27 mouse cellular contexts compared by ENCODE assay signal in genomic region chr7:67525886-67526580, GRCm38 (mm10).
A peak's percentile ranks its signal among the peaks of the same experiment; 100 is the strongest.
DNase-seq lines count a peak whose midpoint lies in the region; ATAC-seq and TF ChIP-seq lines count a peak whose summit lies in the region.
"Had no signal": no experiment of that assay in that cellular context is flagged by ENCODE, and none has a peak within 500 bp of the region (broad histone marks: within the 10 kb centered on the region; RNA-seq: fewer than 3 reads in every experiment).

No protein-coding gene starts in this region.

- H3K36me3 ChIP-seq in lung, embryonic 14.5 days (ENCODE audit: insufficient read depth) = no peaks in the 10 kb centered on the region
- H3K36me3 ChIP-seq in stomach, postnatal 0 days (ENCODE audit: control insufficient read depth, insufficient read depth, low read length) = no peaks in the 10 kb centered on the region
- H3K36me3 ChIP-seq: embryonic facial prominence, embryonic 10.5 days; embryonic facial prominence, embryonic 15.5 days; forebrain, embryonic 12.5 days; heart, embryonic 12.5 days; hindbrain, embryonic 10.5 days; hindbrain, embryonic 15.5 days; limb, embryonic 10.5 days; limb, embryonic 15.5 days; liver, embryonic 13.5 days; midbrain, embryonic 12.5 days had no signal

- H3K9ac ChIP-seq in lung, embryonic 14.5 days = no peak overlapping the region
- no peak overlapping the region for H3K9ac ChIP-seq in stomach, postnatal 0 days (ENCODE audit: low read length)
- H3K9ac ChIP-seq: embryonic facial prominence, embryonic 15.5 days; forebrain, embryonic 12.5 days; heart, embryonic 12.5 days; hindbrain, embryonic 15.5 days; limb, embryonic 15.5 days; liver, embryonic 13.5 days; midbrain, embryonic 12.5 days had no signal

- no peak overlapping the region for H3K4me3 ChIP-seq in lung, embryonic 14.5 days (ENCODE audit: low read depth, low read length)
- H3K4me3 ChIP-seq in bone marrow macrophage, adult 2 months (ENCODE audit: insufficient read depth, low read length) = no peak overlapping the region
- H3K4me3 ChIP-seq in stomach, postnatal 0 days (ENCODE audit: low read depth, low read length) = no peak overlapping the region
- H3K4me3 ChIP-seq: embryonic facial prominence, embryonic 10.5 days; embryonic facial prominence, embryonic 15.5 days; forebrain, embryonic 12.5 days; heart, embryonic 12.5 days; hindbrain, embryonic 10.5 days; hindbrain, embryonic 15.5 days; limb, embryonic 10.5 days; limb, embryonic 15.5 days; liver, embryonic 13.5 days; midbrain, embryonic 12.5 days had no signal

- 84% methylated on average over 3 of the region's 3 CpGs for WGBS in lung, embryonic 14.5 days
- WGBS in stomach, postnatal 0 days = 63% methylated on average over 3 of the region's 3 CpGs

- no peak for TF ChIP-seq POLR2A in bone marrow macrophage, adult 2 months (IDR thresholded peaks at IDR 0.05; ENCODE audit: borderline replicate concordance, low read depth, low read length)

- TF ChIP-seq CTCF in lung, embryonic 14.5 days (IDR thresholded peaks at IDR 0.05; ENCODE audit: low read depth) = no peak
- TF ChIP-seq CTCF in bone marrow macrophage, adult 2 months (IDR thresholded peaks at IDR 0.05; ENCODE audit: low read depth, low read length) = no peak
- TF ChIP-seq CTCF in stomach, postnatal 0 days (IDR thresholded peaks at IDR 0.05; ENCODE audit: low read depth) = no peak

- no peak for TF ChIP-seq EP300 in stomach, postnatal 0 days (optimal IDR thresholded peaks at IDR 0.05)

- ATAC-seq in lung, embryonic 14.5 days (ENCODE audit: insufficient read depth) = no peak
- peak; percentile 50 for ATAC-seq in megakaryocyte, adult 5-6 weeks (ENCODE audit: poor library complexity, severe bottlenecking)
- no peak for ATAC-seq in stomach, postnatal 0 days (ENCODE audit: low FRiP score, low TSS enrichment)
- ATAC-seq: inflammation-experienced regulatory T-cells, adult 6 months had no signal

- peak; percentile 25 for DNase-seq in lung, embryonic 14.5 days
- no peak for DNase-seq in lung, postnatal 10 days
- DNase-seq in stomach, postnatal 0 days (ENCODE audit: low spot score) = no peak
- DNase-seq in thymus, postnatal 25 days = no peak
- no peak for DNase-seq in T-cell, adult 2 months (ENCODE audit: low spot score)
- DNase-seq: adrenal gland, adult 8-10 months; B cell, adult 2 months; cerebellum, adult 11 months; cerebellum, adult 9-11 months; gastrocnemius, postnatal 14 days; heart, postnatal 10 days; kidney, adult 18-20 months; kidney, postnatal 4 days; liver, embryonic 13.5 days had no signal

- peaks cover 6% of the 10 kb centered on the region for H3K4me1 ChIP-seq in lung, embryonic 14.5 days (ENCODE audit: insufficient read depth)
- peaks cover 37% of the 10 kb centered on the region for H3K4me1 ChIP-seq in bone marrow macrophage, adult 2 months (ENCODE audit: control insufficient read depth, insufficient read depth, low read length)
- 0 out of 2 replicates have a peak, but pooled peaks cover 2% of the 10 kb centered on the region for H3K4me1 ChIP-seq in stomach, postnatal 0 days (replicated peaks; ENCODE audit: control insufficient read depth, insufficient read depth)
- H3K4me1 ChIP-seq: limb, embryonic 10.5 days had no signal

- no peak overlapping the region for H3K4me2 ChIP-seq in lung, embryonic 14.5 days
- no peak overlapping the region for H3K4me2 ChIP-seq in stomach, postnatal 0 days (replicated peaks; ENCODE audit: low read depth)
- H3K4me2 ChIP-seq: embryonic facial prominence, embryonic 15.5 days; forebrain, embryonic 12.5 days; heart, embryonic 12.5 days; hindbrain, embryonic 15.5 days; limb, embryonic 15.5 days; liver, embryonic 13.5 days; midbrain, embryonic 12.5 days had no signal

- H3K9me3 ChIP-seq in lung, embryonic 14.5 days (ENCODE audit: low read depth, low read length) = no peaks in the 10 kb centered on the region
- H3K9me3 ChIP-seq in stomach, postnatal 0 days (ENCODE audit: control insufficient read depth, low read length) = no peaks in the 10 kb centered on the region
- H3K9me3 ChIP-seq: embryonic facial prominence, embryonic 10.5 days; embryonic facial prominence, embryonic 15.5 days; forebrain, embryonic 12.5 days; heart, embryonic 12.5 days; hindbrain, embryonic 10.5 days; hindbrain, embryonic 15.5 days; limb, embryonic 10.5 days; limb, embryonic 15.5 days; liver, embryonic 13.5 days; midbrain, embryonic 12.5 days had no signal

- H3K27me3 ChIP-seq in lung, embryonic 14.5 days (ENCODE audit: insufficient read depth, low read length) = no peaks in the 10 kb centered on the region
- H3K27me3 ChIP-seq in stomach, postnatal 0 days (ENCODE audit: control insufficient read depth, insufficient read depth, low read length) = no peaks in the 10 kb centered on the region
- H3K27me3 ChIP-seq: embryonic facial prominence, embryonic 15.5 days; forebrain, embryonic 12.5 days; heart, embryonic 12.5 days; hindbrain, embryonic 15.5 days; limb, embryonic 15.5 days; liver, embryonic 13.5 days; midbrain, embryonic 12.5 days had no signal

- H3K27ac ChIP-seq in lung, embryonic 14.5 days (ENCODE audit: low read depth) = no peak overlapping the region
- H3K27ac ChIP-seq in bone marrow macrophage, adult 2 months (ENCODE audit: insufficient read depth, low read depth, low read length) = peak overlapping the region; percentile 17
- H3K27ac ChIP-seq in stomach, postnatal 0 days (replicated peaks) = 0 out of 2 replicates have a peak overlapping the region, but pooled peaks have one; percentile 8
- H3K27ac ChIP-seq: embryonic facial prominence, embryonic 10.5 days; embryonic facial prominence, embryonic 15.5 days; forebrain, embryonic 12.5 days; hindbrain, embryonic 10.5 days; hindbrain, embryonic 15.5 days; kidney, postnatal 0 days; limb, embryonic 10.5 days; limb, embryonic 15.5 days; liver, embryonic 13.5 days; midbrain, embryonic 12.5 days had no signal
